Mouse (Mus musculus): ENCODE measurements around the gene Map4.

- TF ChIP-seq EP300 (IDR thresholded peaks at IDR 0.05; ENCODE audit: low read depth) (no peak), CTCF (IDR thresholded peaks at IDR 0.05; ENCODE audit: low read depth) (no peak)
Observed at GRCm38 (mm10) chr9:110060761-110061160, 129.5 kb downstream of the Map4 start.

Data from liver, postnatal 0 days (tissue).